Mouse (Mus musculus) left cerebral cortex, postnatal 25 days (tissue): ENCODE results near the gene Bbs5. TPM values are rescaled to one million over a fixed set of nuclear protein-coding genes. Genes with fewer than 3 reads are reported as not detected.
"Not testable (repeated sequence)": the region's sequence is repeated elsewhere in the genome, so short reads cannot be mapped to it uniquely, and the experiment has no call there.

Experiments
- DNase-seq, 2 experiments: peaks; one replicate each; pipeline ENCODE4 v3.0.0; 2022; ENCODE audit warnings: low spot score in 2 of 2, mixed read lengths in 1 of 2
- intact Hi-C: fragments of 180-260 bp; cut with DNase I; formaldehyde crosslinking; loops from one replicate; pipeline ENCODE4 v1.15.1; 2025
- total RNA-seq, 2 experiments: library from RNA; stranded (reverse); gene quantifications; 2 replicates each; pipeline ENCODE4 v1.2.3; 2021

Bbs5 gene
- total RNA-seq, result 10 to 100 TPM; 22.6 to 28.3 TPM

- intact Hi-C loops, result loop anchor here (5.0 kb wide), 1 partner anchor 75 kb away; the partner anchor contains the start of gene Ppig
- DNase-seq, result peak; percentile 95 to 98
Observed at GRCm38 (mm10) chr2:69646726-69647490, at the start of gene Bbs5. TSS of gene Bbs5 (plus strand) at chr2:69647171.

DNA sequence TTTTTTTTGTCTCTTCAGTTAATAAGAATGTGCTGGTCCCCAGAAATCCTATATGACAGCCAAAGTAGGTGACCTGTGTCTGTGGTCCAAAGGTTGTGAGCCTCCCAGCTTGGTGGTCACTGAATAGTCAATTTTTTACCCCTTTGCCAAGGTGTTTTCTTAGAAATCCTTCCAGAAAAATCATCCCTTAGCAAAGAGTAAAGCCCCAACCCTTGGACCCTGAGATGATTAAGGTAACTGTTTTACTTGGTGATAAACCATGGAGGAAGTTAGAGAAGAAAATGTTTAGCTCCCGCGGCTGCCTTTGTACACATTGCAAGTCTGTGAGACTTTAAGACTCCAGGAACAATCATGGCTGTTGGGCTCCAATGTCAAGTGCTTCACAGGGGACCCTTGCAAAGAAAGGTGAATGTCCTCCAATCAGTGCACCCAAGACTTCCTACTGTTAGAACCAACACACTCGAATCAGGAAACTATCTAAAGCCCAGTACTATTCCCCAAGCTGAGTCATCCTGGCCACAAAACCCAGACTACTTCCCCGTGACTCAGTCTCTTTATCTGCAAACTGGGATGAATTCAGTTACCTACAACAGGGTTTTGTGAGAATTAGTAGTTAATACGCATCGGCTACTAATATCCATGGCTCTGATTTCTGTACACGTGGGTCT lies 43.1 kb upstream of the Bbs5 start:
- intact Hi-C loops, result no loop called here

DNA sequence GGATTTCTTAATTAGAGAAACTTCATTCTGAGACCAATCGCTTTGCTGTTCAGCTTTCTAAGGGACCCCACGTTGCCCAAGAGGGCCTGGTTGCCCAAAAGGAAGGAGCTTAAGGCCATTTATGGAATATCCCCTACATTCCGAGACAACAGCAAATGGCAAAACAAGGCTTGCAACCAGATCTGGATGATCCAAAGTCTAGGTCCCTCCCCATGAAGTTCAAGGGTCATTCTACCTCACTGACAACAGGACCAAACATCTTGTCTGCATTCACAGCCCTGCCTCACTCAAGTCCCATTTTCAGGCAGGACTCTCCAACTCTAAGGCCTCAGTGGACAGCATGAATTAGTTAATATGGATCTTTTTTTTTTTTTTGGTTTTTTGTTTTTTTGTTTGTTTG lies 40.4 kb upstream of the Bbs5 start:
- no peak for DNase-seq
- intact Hi-C loops, result no loop called here

More for the DNA sequence above, 43.1 kb upstream of the Bbs5 start:
- DNase-seq, result no peak

- no peak for DNase-seq
- intact Hi-C loops, result no loop called here
Observed at GRCm38 (mm10) chr2:69612237-69612636, 34.7 kb upstream of the Bbs5 start.

DNA sequence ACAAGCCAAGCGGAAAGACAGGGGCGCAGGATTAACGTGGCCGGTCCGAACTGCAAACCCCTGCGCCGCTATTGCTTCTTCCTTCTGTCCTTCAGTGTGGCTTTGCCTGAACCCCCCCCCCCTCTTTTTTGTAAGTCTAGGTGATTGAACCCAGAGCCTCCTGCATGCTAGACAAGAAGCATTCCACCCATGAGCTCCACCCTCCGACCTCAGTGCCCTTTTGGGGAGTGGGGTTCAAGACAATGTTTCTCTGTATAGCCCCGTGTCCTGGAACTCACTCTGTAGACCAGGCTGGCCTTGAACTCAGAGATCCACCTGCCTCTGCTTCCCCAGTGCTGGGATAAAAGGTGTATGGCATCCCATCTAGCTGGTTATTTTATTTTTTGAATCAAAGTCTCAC lies 34.3 kb upstream of the Bbs5 start:
- intact Hi-C loops, result no loop called here
- no peak for DNase-seq

GRCm38 (mm10) chr2:69613237-69613636 lies 33.7 kb upstream of the Bbs5 start:
- intact Hi-C loops, result no loop called here
- DNase-seq, result no peak

GRCm38 (mm10) chr2:69618336-69618735 lies 28.6 kb upstream of the Bbs5 start:
- DNase-seq, result no peak
- intact Hi-C loops, result no loop called here

DNA sequence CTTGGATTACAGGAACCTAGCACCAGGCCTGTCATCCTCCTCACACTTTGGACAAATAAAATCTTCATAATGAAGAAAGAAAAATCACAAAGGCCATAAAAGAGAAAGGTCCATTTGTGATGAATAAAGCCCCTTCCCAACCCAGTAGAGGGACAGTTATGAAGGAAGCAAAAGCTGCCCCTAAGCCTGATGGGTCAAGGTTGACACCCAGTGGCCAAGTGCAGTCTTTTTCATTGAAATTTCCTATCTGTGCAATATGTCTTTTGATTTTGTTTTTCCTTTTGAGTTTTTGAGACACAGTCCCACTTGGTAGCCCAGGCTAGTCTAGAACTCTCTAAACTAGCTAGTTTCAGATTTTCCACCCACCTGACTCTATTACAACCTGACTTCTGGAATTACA lies 27.7 kb upstream of the Bbs5 start:
- no peak for DNase-seq
- intact Hi-C loops, result no loop called here

DNA sequence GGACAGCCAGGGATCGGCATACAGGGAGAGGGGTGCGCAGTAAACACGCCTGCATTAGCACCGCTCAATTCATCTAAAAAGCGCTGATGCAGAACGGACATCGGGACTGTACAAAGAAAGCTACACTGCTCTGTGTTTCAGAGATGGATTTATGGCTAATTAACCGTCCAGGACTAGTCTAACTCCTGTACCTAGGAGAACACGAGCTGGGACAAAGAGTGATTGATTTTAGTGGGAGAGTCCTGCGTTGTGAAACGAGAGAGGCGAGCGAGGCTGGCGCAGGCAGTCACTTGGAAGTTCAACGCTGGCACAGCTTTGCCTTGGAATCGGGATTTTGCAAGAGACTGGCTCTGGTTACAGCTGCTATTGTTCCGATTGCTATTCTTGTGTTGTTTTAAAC lies 17.8 kb upstream of the Bbs5 start:
- intact Hi-C loops, result no loop called here
- no peak for DNase-seq

GRCm38 (mm10) chr2:69629914-69630313 lies 17.1 kb upstream of the Bbs5 start:
- intact Hi-C loops, result loop anchor here (10.0 kb wide), 1 partner anchor 485 kb away; no protein-coding TSS in a partner anchor
- DNase-seq, result no peak

GRCm38 (mm10) chr2:69630792-69631191 lies 16.2 kb upstream of the Bbs5 start:
- DNase-seq, result no peak
- intact Hi-C loops, result loop anchor here (10.0 kb wide), 1 partner anchor 484 kb away; no protein-coding TSS in a partner anchor

DNA sequence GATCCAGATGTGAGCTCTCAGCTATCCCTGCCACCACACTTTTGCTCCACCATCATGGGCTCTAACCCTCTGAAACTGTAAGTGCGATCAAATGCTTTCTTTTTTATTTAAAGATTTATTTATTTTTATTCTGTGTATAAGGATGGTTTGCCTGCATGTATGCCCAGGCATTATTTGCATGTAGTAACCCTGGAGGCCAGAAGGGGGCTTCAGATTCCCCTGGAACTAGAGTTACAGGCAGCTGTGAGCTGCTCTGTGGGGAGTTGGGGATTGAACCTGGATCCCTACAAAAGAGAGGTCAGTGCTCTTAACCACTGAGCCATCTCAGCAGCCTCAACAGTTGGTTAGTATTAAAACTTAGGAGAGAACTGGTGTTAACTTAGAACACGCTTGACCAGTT lies 15.5 kb upstream of the Bbs5 start:
- no peak for DNase-seq
- intact Hi-C loops, result loop anchor here (10.0 kb wide), 1 partner anchor 483 kb away; no protein-coding TSS in a partner anchor

DNA sequence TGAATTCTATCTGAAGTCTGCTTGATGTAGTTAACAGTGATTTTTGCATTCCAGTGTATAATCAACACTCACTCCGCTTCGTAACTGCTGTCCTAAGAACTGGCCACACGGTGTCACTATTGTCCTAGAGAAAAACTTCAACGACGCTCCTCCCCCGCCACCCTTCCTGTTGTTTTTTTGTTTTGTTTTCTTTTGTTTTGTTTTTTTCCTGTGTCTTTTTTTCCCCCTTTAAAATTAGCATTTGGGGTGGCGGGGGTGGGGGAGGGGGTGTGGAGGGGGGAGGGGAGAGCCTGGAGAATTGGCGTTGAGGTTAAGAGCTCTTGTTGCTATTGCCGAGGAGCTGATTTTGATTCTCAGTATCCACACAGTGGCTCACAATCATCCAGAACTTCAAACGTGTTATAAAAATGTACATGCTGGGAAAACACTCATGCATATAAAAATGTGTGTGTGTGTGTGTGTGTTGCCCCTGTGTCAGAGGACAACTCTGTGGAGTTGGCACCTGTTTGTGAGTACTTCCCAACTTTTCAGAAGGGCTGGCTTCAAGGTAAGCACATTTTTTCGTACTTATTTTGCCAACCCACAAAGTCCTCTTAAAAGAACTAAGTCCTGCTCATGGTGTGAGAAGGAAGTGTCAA lies 11.8 kb upstream of the Bbs5 start:
- intact Hi-C loops, result loop anchor here (5.0 to 10.0 kb wide), 2 partner anchors 480 to 927 kb away; no protein-coding TSS in a partner anchor
- DNase-seq, result peak; percentile 22 to 38

GRCm38 (mm10) chr2:69635807-69636206 lies 11.2 kb upstream of the Bbs5 start:
- intact Hi-C loops, result loop anchor here (5.0 to 10.0 kb wide), 2 partner anchors 479 to 926 kb away; no protein-coding TSS in a partner anchor
- no peak for DNase-seq

- intact Hi-C loops, result loop anchor here (1.0 to 10.0 kb wide), 3 partner anchors 17 to 924 kb away; no protein-coding TSS in a partner anchor
- not testable (repeated sequence) for DNase-seq
Observed at GRCm38 (mm10) chr2:69637989-69638388, 9.0 kb upstream of the Bbs5 start.

DNA sequence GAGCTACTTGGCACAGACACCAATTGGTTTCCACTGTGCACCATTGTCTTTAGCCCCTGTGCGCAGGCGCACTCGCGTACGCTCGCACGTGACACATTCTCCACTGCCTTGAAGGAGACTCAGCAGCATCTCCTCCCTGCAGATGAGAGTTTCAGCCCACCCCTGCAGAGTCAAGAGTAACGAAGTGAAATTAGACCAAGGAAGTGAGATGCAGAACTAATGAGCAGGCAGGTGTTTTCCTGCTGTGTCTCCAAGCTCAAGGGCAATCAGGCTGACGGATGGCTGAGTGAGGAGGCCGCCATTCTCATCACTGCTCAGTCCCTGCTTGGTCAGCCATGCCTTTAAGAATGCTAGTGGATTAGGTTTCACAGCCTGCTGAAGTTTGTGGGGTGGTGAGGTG lies 6.9 kb upstream of the Bbs5 start:
- no peak for DNase-seq
- intact Hi-C loops, result no loop called here

DNA sequence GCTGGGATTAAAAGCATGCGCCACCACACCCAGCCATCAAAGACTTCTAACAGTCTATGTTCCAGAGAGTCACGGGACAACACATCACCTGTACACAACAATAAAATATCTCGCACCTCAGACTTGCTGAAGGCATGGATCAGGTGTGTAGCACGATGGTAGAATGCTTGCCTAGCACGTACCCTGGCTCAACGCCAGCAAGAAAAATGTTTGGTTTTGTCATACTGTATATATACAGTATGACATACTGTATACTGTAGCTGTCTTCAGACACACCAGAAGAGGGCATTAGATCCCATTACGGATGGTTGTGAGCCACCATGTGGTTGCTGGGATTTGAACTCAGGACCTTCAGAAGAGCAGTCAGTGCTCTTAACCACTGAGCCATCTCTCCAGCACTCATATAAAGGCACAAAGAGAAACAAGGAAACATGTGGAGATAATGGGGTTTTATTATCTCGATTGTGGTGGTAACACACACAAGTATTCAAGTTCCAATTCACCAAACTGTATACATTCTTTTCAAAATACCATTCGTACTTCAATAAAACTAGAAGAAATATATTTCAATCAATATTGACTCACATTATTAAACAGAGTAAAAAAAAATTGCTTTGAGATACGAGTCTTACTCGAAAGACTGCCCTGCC lies 1.9 kb upstream of the Bbs5 start:
- DNase-seq, result no peak
- intact Hi-C loops, result loop anchor here (5.0 kb wide), 1 partner anchor 77 kb away; the partner anchor contains the start of gene Ppig

GRCm38 (mm10) chr2:69649716-69650115 lies 2.7 kb downstream of the Bbs5 start:
- intact Hi-C loops, result loop anchor here (5.0 kb wide), 1 partner anchor 73 kb away; the partner anchor contains the start of gene Ppig
- no peak for DNase-seq

GRCm38 (mm10) chr2:69659326-69659725 lies 12.4 kb downstream of the Bbs5 start:
- intact Hi-C loops, result no loop called here
- no peak for DNase-seq
